Mouse (Mus musculus): ENCODE measurements at regions not wholly inside any gene's neighbourhood (a gene's known extent, or its start where the extent isn't known, plus 50 kb on each side); places are given as distances from the start of the nearest gene placed in this dataset.

DNA sequence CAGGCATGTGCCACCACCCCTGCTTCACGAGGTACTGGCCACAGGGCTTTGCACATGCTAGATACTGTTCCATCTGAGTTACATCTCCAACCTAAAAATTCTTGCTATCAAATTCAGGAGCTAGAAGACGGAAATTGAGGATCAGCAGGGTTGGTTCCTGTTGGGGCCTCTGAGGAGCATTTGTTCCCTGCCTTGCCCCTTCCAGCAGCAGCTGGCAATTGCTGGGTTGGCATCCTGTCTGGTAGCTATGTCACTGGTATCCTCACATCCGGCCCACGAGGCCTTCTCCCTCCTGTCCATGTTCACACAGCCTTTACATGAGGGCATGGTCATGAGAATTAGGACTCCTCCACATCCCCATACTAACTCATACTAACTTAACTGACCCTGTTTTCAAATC is 64.0 kb upstream of the Galnt15 start:
- DNase-seq, result no peak
- H3K27ac ChIP-seq (ENCODE audit: low read depth, low read length), result no peak overlapping the region
- H3K9me3 ChIP-seq (ENCODE audit: low read length), result no peaks in the 10 kb centered on the region
- WGBS, result 85% methylated on average over 4 of the region's 4 CpGs
- TF ChIP-seq CTCF (IDR thresholded peaks at IDR 0.05; ENCODE audit: low read depth), result no peak
- H3K36me3 ChIP-seq (ENCODE audit: insufficient read depth), result no peaks in the 10 kb centered on the region
- no peak for ATAC-seq
- H3K9ac ChIP-seq, result no peak overlapping the region
- H3K27me3 ChIP-seq (ENCODE audit: insufficient read depth, low read length), result no peaks in the 10 kb centered on the region
- H3K4me1 ChIP-seq (ENCODE audit: insufficient read depth), result no peaks in the 10 kb centered on the region
- no peak overlapping the region for H3K4me2 ChIP-seq (ENCODE audit: low read depth)
- H3K4me3 ChIP-seq (ENCODE audit: low read depth, low read length), result no peak overlapping the region

DNA sequence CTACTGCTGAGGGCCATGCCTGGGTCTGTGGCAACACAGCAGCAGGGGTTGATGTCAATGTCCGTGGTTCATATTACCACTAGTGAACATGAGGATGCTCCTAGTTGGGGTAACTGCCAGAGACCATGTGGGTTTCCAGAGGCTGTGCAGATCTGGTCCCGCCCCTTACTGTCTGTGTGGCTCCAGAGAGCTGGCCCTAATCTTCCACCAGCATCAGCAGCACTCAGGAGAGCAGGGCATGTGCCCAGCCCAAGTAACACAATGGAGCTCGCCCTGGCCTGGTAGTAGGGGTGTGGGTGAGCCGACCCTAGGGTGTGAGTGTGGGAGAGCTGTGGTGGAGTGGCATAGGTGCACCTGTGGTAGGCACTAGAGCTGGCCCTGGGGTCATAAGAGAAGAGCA is 59.3 kb upstream of the Galnt15 start:
- no peak for TF ChIP-seq CTCF (IDR thresholded peaks at IDR 0.05; ENCODE audit: low read depth)
- no peak for DNase-seq
- Histone ChIP-seq H3K4me1 (ENCODE audit: insufficient read depth) (no peaks in the 10 kb centered on the region), H3K4me2 (ENCODE audit: low read depth) (no peak overlapping the region), H3K4me3 (ENCODE audit: low read depth, low read length) (no peak overlapping the region), H3K27ac (ENCODE audit: low read depth, low read length) (no peak overlapping the region), H3K9me3 (ENCODE audit: low read length) (no peaks in the 10 kb centered on the region), H3K36me3 (ENCODE audit: insufficient read depth) (no peaks in the 10 kb centered on the region), H3K27me3 (ENCODE audit: insufficient read depth, low read length) (no peaks in the 10 kb centered on the region), H3K9ac (no peak overlapping the region)
- ATAC-seq, result no peak
- WGBS, result 89% methylated on average over 4 of the region's 4 CpGs

DNA sequence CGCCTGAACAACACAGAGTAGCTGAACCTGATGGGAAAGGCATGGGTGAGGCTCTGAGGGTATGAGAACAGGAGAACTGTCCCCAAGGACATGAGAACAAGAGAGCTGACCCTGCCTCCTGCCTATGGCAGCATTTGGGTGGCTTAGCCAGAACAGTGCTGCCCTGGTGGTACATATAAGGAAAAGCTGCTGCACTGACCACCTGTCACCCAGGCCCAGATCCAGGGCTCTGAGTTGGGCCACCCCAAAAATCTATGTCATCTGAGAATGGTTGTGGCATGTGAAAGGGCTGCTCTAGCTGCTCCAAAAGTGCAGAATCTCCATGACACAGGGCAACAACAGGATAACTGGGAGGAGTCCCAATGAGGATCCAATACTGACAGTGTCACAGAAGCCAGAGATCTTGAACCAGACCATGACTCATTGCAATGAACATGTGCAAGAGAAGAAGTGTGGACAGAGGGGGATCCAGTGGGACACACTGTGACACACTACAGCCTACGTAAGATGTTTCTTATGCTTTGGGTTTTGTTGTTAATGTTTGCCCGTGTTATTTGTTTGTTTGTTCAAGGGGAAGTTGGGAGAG is 58.5 kb upstream of the Galnt15 start:
- TF ChIP-seq CTCF (IDR thresholded peaks at IDR 0.05; ENCODE audit: low read depth), result no peak
- Histone ChIP-seq H3K9me3 (ENCODE audit: low read length) (no peaks in the 10 kb centered on the region), H3K4me3 (ENCODE audit: low read depth, low read length) (no peak overlapping the region), H3K9ac (no peak overlapping the region), H3K36me3 (ENCODE audit: insufficient read depth) (no peaks in the 10 kb centered on the region), H3K4me2 (ENCODE audit: low read depth) (no peak overlapping the region), H3K27me3 (ENCODE audit: insufficient read depth, low read length) (no peaks in the 10 kb centered on the region), H3K27ac (ENCODE audit: low read depth, low read length) (no peak overlapping the region), H3K4me1 (ENCODE audit: insufficient read depth) (no peaks in the 10 kb centered on the region)
- no peak for DNase-seq
- WGBS, result 91% methylated on average over 3 of the region's 3 CpGs
- ATAC-seq, result no peak

DNA sequence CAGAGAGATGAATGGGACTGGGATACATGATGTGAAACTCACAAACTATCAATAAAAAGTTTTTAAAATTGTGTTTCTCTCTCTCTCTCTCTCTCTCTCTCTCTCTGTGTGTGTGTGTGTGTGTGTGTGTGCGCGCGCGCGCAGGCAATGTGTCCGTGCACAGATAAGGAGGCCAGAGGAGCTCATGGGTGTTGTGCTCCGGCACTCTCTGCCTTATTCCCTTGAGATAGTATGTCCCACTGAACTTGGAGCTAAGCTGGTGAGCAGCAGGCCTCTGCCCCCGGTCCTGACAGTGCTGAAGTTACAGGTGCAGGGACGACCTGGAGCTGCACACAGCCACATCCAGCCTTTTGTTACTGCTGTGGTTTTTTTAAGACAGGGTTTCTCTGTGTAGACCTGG is 57.9 kb upstream of the Galnt15 start:
- H3K9ac ChIP-seq, result no peak overlapping the region
- no peak overlapping the region for H3K27ac ChIP-seq (ENCODE audit: low read depth, low read length)
- no peak for TF ChIP-seq CTCF (IDR thresholded peaks at IDR 0.05; ENCODE audit: low read depth)
- no peak overlapping the region for H3K4me3 ChIP-seq (ENCODE audit: low read depth, low read length)
- H3K36me3 ChIP-seq (ENCODE audit: insufficient read depth), result no peaks in the 10 kb centered on the region
- no peaks in the 10 kb centered on the region for H3K4me1 ChIP-seq (ENCODE audit: insufficient read depth)
- H3K27me3 ChIP-seq (ENCODE audit: insufficient read depth, low read length), result no peaks in the 10 kb centered on the region
- DNase-seq, result no peak
- H3K4me2 ChIP-seq (ENCODE audit: low read depth), result no peak overlapping the region
- no peaks in the 10 kb centered on the region for H3K9me3 ChIP-seq (ENCODE audit: low read length)
- no peak for ATAC-seq
- WGBS, result 97% methylated on average over 9 of the region's 9 CpGs

DNA sequence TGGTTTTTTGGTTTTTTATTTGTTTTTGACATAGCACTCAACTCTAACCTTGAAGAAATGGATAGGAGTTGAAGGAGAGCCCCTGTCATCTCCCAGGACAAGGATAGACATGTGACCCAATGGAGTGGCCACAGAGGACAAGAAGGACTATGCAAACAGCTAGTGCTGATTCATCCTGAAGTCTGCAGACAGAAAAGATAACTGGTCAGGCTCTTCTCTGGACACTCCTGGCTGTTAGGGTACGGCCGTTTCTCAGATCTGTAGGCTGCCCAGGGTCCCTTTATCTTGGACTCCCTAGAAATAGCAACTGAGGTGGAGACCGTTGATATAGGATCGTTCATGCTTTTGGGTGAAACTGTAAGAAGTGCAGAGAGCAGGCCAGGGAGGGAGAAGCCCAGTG is 55.1 kb upstream of the Galnt15 start:
- no peak for TF ChIP-seq CTCF (IDR thresholded peaks at IDR 0.05; ENCODE audit: low read depth)
- Histone ChIP-seq H3K4me2 (ENCODE audit: low read depth) (no peak overlapping the region), H3K4me1 (ENCODE audit: insufficient read depth) (no peaks in the 10 kb centered on the region), H3K27ac (ENCODE audit: low read depth, low read length) (no peak overlapping the region), H3K36me3 (ENCODE audit: insufficient read depth) (no peaks in the 10 kb centered on the region), H3K27me3 (ENCODE audit: insufficient read depth, low read length) (no peaks in the 10 kb centered on the region), H3K9ac (no peak overlapping the region), H3K9me3 (ENCODE audit: low read length) (no peaks in the 10 kb centered on the region), H3K4me3 (ENCODE audit: low read depth, low read length) (no peak overlapping the region)
- WGBS, result 92% methylated on average over 4 of the region's 4 CpGs
- ATAC-seq (no peak), DNase-seq (no peak)

DNA sequence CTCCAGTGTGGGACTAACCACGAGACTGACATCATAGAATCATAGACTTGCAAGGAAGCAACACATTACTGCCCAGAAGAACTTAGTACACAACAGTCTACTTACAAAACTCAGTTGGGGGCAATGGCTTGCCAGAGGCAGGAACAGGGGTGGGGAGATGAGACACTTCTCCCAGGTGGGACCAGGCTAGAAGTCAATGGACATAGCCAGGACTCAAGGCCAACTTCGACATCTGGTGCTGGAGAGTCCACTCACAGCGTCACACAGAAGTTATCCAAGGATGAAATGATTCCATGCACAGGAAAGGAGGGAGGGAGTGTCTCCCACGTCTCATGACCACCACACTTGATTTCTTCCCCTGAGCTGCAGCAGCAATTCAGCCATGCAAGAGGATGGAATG is 50.6 kb upstream of the Galnt15 start:
- DNase-seq (no peak), ATAC-seq (no peak)
- H3K4me2 ChIP-seq (ENCODE audit: low read depth), result no peak overlapping the region
- no peak overlapping the region for H3K27ac ChIP-seq (ENCODE audit: low read depth, low read length)
- no peak overlapping the region for H3K4me3 ChIP-seq (ENCODE audit: low read depth, low read length)
- no peaks in the 10 kb centered on the region for H3K27me3 ChIP-seq (ENCODE audit: insufficient read depth, low read length)
- no peaks in the 10 kb centered on the region for H3K36me3 ChIP-seq (ENCODE audit: insufficient read depth)
- H3K4me1 ChIP-seq (ENCODE audit: insufficient read depth), result no peaks in the 10 kb centered on the region
- H3K9me3 ChIP-seq (ENCODE audit: low read length), result no peaks in the 10 kb centered on the region
- no peak overlapping the region for H3K9ac ChIP-seq
- 81% methylated on average over 4 of the region's 4 CpGs for WGBS
- TF ChIP-seq CTCF (IDR thresholded peaks at IDR 0.05; ENCODE audit: low read depth), result no peak

DNA sequence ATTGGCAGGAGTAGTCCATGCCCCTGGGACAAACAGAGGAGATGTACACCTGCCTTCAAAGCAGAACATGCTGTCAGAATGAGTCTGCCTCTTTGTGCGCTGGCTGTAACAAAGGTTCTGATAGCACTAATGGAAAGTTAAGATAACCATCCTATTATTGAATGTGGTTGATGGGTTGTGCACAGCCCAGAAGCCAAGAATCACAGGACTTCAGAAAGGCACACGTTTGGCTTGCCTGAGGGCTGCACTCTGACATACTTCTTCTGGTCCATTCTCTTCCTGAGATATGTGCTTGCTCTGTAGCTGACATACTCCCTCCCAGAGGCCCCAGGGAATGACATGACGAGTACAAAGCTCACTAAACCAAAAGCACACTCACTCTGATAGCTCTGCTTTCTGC is 50.1 kb upstream of the Galnt15 start:
- Histone ChIP-seq H3K27me3 (ENCODE audit: insufficient read depth, low read length) (no peaks in the 10 kb centered on the region), H3K4me1 (ENCODE audit: insufficient read depth) (no peaks in the 10 kb centered on the region), H3K9me3 (ENCODE audit: low read length) (no peaks in the 10 kb centered on the region), H3K4me2 (ENCODE audit: low read depth) (no peak overlapping the region), H3K36me3 (ENCODE audit: insufficient read depth) (no peaks in the 10 kb centered on the region), H3K9ac (no peak overlapping the region), H3K4me3 (ENCODE audit: low read depth, low read length) (no peak overlapping the region), H3K27ac (ENCODE audit: low read depth, low read length) (no peak overlapping the region)
- no peak for TF ChIP-seq CTCF (IDR thresholded peaks at IDR 0.05; ENCODE audit: low read depth)
- ATAC-seq, result no peak
- no peak for DNase-seq
- WGBS, result 83% methylated on average over 3 of the region's 3 CpGs

Measured in forebrain, postnatal 0 days (tissue).